Mouse (Mus musculus) cerebellum, adult 18-20 months (tissue): ENCODE results near the gene Tmem50a.
A peak's percentile ranks its signal among the peaks of the same experiment; 100 is the strongest.

Source experiments
- DNase-seq, 2 experiments: peaks; one replicate each; pipeline ENCODE4 v3.0.0; 2021

Tmem50a gene

GRCm38 (mm10) chr4:134914864-134915209 is at the start of gene Tmem50a:
TSS of gene Tmem50a (minus strand) at chr4:134915024.
- peak; percentile 82 to 84 for DNase-seq

GRCm38 (mm10) chr4:134963021-134963776 is 48.4 kb upstream of the Tmem50a start:
- DNase-seq, result no peak

GRCm38 (mm10) chr4:134956328-134956727 is 41.5 kb upstream of the Tmem50a start:
- peak; percentile 77 to 78 for DNase-seq

- DNase-seq, result no peak
Observed at GRCm38 (mm10) chr4:134955845-134956244, 41.0 kb upstream of the Tmem50a start.

GRCm38 (mm10) chr4:134955196-134955595 is 40.4 kb upstream of the Tmem50a start:
- no peak for DNase-seq

- peak; percentile 65 to 67 for DNase-seq
Observed at GRCm38 (mm10) chr4:134954461-134954860, 39.6 kb upstream of the Tmem50a start.

- no peak for DNase-seq
Observed at GRCm38 (mm10) chr4:134950518-134951091, 35.8 kb upstream of the Tmem50a start.

GRCm38 (mm10) chr4:134946024-134946744 is 31.4 kb upstream of the Tmem50a start:
- DNase-seq, result peak; percentile 78 to 85

- DNase-seq, result no peak
Observed at GRCm38 (mm10) chr4:134943758-134944538, 29.1 kb upstream of the Tmem50a start.

GRCm38 (mm10) chr4:134939900-134940299 is 25.1 kb upstream of the Tmem50a start:
- no peak for DNase-seq

GRCm38 (mm10) chr4:134937240-134938176 is 22.7 kb upstream of the Tmem50a start:
- no peak for DNase-seq

GRCm38 (mm10) chr4:134930684-134931481 is 16.1 kb upstream of the Tmem50a start, which contains the start of gene Syf2:
TSS of gene Syf2 (plus strand) at chr4:134930898.
- DNase-seq, result peak; percentile 94 to 95

- DNase-seq, result no peak
Observed at GRCm38 (mm10) chr4:134930190-134930589, 15.4 kb upstream of the Tmem50a start.

GRCm38 (mm10) chr4:134929536-134929935 is 14.7 kb upstream of the Tmem50a start:
- no peak for DNase-seq

GRCm38 (mm10) chr4:134928464-134928836 is 13.6 kb upstream of the Tmem50a start:
- no peak for DNase-seq

GRCm38 (mm10) chr4:134927815-134928463 is 13.1 kb upstream of the Tmem50a start:
- no peak for DNase-seq

- DNase-seq, result no peak
Observed at GRCm38 (mm10) chr4:134925206-134925605, 10.4 kb upstream of the Tmem50a start.

GRCm38 (mm10) chr4:134924019-134924741 is 9.4 kb upstream of the Tmem50a start:
- peak in 1 of 2 experiments; percentile 38 for DNase-seq

- peak; percentile 98 to 99 for DNase-seq
Observed at GRCm38 (mm10) chr4:134923258-134924018, 8.6 kb upstream of the Tmem50a start, which contains the start of gene Rsrp1. TSS of gene Rsrp1 (plus strand) at chr4:134923592.
